Mouse (Mus musculus) liver, embryonic 14.5 days (tissue): ENCODE data around the gene Olfr320.

Source experiments
- CTCF ChIP-seq: IDR thresholded peaks from 2 replicates; pipeline ENCODE4 v1.5.1; 2016; ENCODE audit warnings: antibody characterized with exemption, low read depth, control low read depth
- EP300 ChIP-seq: IDR thresholded peaks from 2 replicates; pipeline ENCODE4 v1.6.1; 2016; ENCODE audit warnings: antibody characterized with exemption, low read depth

DNA sequence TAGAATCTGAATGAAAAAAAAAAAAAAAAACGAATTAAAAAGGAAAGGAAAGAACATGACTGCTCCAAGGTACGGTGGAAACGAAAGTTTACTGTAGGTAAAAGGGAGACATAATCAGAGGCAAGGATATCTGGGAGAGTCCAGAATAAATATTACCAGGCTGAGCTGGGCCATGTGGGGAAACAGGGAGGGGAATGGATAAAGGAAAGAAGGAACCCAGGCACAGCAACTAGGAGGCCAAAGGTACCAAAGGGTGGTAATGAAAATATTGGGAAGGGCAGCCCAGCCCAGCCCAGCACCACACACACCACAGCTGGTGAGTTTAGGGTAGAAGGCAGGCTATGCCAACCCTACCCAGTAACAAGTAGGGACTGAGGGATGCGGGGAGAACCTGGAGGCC lies 46.0 kb upstream of the Olfr320 start:
- TF ChIP-seq CTCF: no peak
- no peak for TF ChIP-seq EP300
